Mouse (Mus musculus): ENCODE data around the gene Sparc. TPM values are rescaled to one million over a fixed set of nuclear protein-coding genes. Genes with fewer than 3 reads are reported as not detected.

Gene Sparc
- polyA plus RNA-seq, 1 experiment, result 90.9 TPM

- TF ChIP-seq POLR2A (IDR thresholded peaks at IDR 0.05; ENCODE audit: borderline replicate concordance, control insufficient read depth, low read depth, low read length), result no peak
- TF ChIP-seq CTCF (IDR thresholded peaks at IDR 0.05; ENCODE audit: control insufficient read depth, insufficient read depth, low read length), result no peak
- 67% methylated on average over 3 of the region's 3 CpGs for WGBS
- Histone ChIP-seq H3K27ac (ENCODE audit: control insufficient read depth, insufficient read depth, low read depth, low read length, poor library complexity) (no peak overlapping the region), H3K4me3 (replicated peaks; ENCODE audit: control insufficient read depth, low read depth, low read length) (no peak overlapping the region), H3K4me1 (ENCODE audit: control insufficient read depth, insufficient read depth, low read length) (no peaks in the 10 kb centered on the region)
Measured at GRCm38 (mm10) chr11:55364662-55365061, 58.3 kb downstream of the Sparc start.

- H3K27ac ChIP-seq (ENCODE audit: control insufficient read depth, insufficient read depth, low read depth, low read length, poor library complexity), result no peak overlapping the region
- no peak for TF ChIP-seq POLR2A (IDR thresholded peaks at IDR 0.05; ENCODE audit: borderline replicate concordance, control insufficient read depth, low read depth, low read length)
- H3K4me1 ChIP-seq (ENCODE audit: control insufficient read depth, insufficient read depth, low read length), result no peaks in the 10 kb centered on the region
- 59% methylated on average over 15 of the region's 15 CpGs for WGBS
- no peak overlapping the region for H3K4me3 ChIP-seq (replicated peaks; ENCODE audit: control insufficient read depth, low read depth, low read length)
Measured at GRCm38 (mm10) chr11:55358094-55358783, 64.7 kb downstream of the Sparc start.

- WGBS, result 99% methylated on average over 2 of the region's 2 CpGs
- Histone ChIP-seq H3K27ac (ENCODE audit: control insufficient read depth, insufficient read depth, low read depth, low read length, poor library complexity) (no peak overlapping the region), H3K4me3 (replicated peaks; ENCODE audit: control insufficient read depth, low read depth, low read length) (no peak overlapping the region), H3K4me1 (ENCODE audit: control insufficient read depth, insufficient read depth, low read length) (no peaks in the 10 kb centered on the region)
- TF ChIP-seq POLR2A (IDR thresholded peaks at IDR 0.05; ENCODE audit: borderline replicate concordance, control insufficient read depth, low read depth, low read length) (no peak), CTCF (IDR thresholded peaks at IDR 0.05; ENCODE audit: control insufficient read depth, insufficient read depth, low read length) (no peak)
Measured at GRCm38 (mm10) chr11:55356846-55357245, 66.1 kb downstream of the Sparc start.

Other genes starting within 250 kb of the Sparc start
- gene Slc36a2, start 238.1 kb downstream of the Sparc start, polyA plus RNA-seq (2011; ENCODE audit: insufficient read depth, insufficient read length, low replicate concordance, missing spikeins), result 0.85 and 4.3 TPM in 2 replicates
- gene Slc36a1, start 218.8 kb downstream of the Sparc start, polyA plus RNA-seq (2011; ENCODE audit: insufficient read depth, insufficient read length, low replicate concordance, missing spikeins), result 6.9 and 19.1 TPM in 2 replicates
- not detected in 2 replicates for gene Fat2, start 86.6 kb downstream of the Sparc start, polyA plus RNA-seq (2011; ENCODE audit: insufficient read depth, insufficient read length, low replicate concordance, missing spikeins)
- gene Atox1, start 38.1 kb upstream of the Sparc start, polyA plus RNA-seq (2011; ENCODE audit: insufficient read depth, insufficient read length, low replicate concordance, missing spikeins), result 75.4 and 128 TPM in 2 replicates
- 29.5 and 38.1 TPM in 2 replicates for gene G3bp1, start 46.5 kb upstream of the Sparc start, polyA plus RNA-seq (2011; ENCODE audit: insufficient read depth, insufficient read length, low replicate concordance, missing spikeins)
- gene Glra1, start 185.0 kb upstream of the Sparc start, polyA plus RNA-seq (2011; ENCODE audit: insufficient read depth, insufficient read length, low replicate concordance, missing spikeins), result not detected in 2 replicates